Mouse (Mus musculus): ENCODE results near the gene Klhdc8a. TPM values are rescaled to one million over a fixed set of nuclear protein-coding genes. Genes with fewer than 3 reads are reported as not detected.

Gene Klhdc8a
- total RNA-seq, 4 experiments from 2014 or later, result 161 to 353 (median 258) TPM

DNA sequence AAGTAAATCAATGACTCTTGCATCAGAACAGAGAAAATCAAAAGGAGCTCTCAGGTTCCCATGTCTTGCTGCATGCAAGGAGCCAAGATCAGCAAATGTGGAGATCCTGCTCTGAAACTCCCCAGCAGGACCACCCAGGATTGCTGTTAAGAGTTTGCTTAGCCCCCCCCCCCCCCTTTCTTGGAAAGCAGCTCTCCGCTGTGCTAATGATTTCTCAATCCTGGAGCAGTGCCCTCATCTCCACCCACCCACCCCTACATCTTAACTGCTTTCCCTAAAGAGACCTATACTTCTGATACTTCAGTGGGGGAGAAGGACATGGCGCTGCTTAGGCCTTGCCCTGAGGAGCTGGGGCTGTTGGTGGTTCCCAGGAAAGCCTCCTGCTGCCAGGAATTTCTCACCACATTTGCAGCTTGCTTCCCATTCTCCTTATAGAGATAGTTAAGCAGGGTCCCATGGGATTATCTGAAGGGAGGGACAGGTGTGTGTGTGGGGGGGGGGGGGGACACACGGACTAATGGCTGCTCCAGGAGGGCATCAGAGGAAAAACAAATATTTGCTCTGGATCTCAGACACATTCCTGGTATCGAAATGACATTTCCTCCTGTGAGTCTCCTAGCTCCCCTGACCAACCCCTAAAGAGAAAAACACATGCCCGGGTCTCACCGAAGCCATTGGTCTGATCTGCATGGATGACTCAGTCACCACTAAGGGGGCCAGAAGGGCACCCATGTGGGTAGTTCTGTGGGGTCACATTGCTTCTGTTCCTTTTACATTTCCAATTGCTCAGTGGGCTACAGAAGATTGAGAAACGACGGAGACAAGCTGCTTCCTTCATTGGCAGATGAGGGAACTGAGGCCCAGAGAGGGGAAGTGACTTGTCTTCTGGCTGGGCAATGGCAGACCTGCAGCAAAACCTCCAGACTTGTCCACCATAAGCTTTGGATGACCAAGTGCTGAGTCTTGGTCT, 19.8 kb downstream of the Klhdc8a start:
- no peak for DNase-seq

DNA sequence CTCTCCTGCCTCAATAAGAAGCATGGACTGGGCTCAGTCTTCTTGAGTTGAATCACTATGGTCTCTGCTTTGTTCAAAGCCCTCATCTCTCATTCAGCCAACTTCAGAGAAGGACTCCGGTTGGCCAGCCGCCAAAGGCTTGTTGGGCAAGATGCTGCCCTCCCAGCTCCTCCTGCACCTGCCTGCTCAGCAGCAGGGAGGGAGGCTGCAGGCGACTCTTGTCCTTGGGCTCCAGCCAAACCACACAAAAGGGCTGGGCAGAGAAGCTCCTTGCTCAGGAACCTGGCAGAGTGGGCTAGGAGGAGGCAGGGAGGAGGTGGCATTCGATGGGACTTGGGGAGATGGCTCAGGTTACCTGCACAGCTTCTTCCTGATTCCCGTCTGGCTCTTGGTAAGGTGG, 20.8 kb downstream of the Klhdc8a start:
- DNase-seq, result no peak

- no peak for DNase-seq
Measured at GRCm38 (mm10) chr1:132321821-132322580, 23.6 kb downstream of the Klhdc8a start.

DNA sequence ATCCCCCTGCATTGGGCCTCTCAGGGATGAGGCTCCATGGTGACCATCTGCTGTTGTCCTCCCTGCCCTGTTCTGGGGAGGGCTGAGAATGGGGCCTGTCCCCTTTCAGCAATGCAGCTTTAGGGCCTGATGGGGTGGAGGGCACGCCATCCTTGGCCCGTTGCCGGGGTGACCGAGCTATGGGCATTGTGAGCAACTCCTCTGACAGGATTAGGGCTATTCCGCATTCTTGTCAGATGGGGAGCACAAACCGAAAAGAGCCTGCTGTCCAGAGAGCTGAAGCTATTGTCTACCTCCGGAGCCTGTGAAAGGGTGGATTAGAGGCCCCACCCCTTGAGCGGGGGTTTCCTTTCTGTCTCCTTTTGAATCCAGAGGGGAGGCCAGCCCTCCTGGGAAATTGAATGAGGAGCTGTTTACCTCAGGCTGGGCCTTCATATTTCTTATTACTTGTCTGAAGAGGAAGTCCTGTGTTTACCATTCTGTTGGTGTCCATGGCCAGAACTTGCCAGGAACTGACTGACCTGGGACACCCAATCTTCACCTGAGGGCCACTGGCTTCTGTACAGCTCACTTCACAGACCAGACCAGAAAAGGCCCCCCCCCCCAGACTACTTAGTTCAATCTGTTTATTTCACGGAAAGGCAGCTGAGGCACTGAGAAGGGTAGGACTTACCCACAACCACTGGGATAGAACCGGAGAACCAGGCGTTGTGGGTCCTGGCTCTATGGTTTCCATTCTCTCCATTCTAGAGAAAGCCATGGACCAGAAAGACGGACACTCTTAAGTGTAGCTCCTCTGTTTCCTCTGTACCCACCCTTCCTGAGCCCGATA, 24.5 kb downstream of the Klhdc8a start:
- DNase-seq, result no peak

DNA sequence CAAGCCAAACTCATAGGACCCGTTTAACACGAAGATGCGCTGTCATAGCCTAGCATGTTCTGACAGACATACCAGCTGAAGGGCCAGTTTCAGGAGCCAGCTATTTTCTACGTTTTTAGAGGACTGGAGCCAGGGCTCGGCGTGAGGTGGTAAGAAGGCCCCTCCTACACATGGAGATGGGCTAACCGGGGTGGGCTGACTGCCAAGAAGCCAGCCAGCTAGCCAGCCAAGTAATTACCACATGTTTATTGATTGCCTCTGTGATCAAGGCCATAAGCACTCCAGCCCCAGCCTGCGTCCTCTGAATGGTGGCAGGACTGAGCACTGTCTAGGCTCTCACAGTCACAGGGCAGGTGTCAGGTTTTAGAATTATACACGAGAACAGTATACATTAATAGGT, 28.4 kb downstream of the Klhdc8a start:
- no peak for DNase-seq

GRCm38 (mm10) chr1:132327477-132327876, 29.1 kb downstream of the Klhdc8a start:
- DNase-seq, result no peak

DNA sequence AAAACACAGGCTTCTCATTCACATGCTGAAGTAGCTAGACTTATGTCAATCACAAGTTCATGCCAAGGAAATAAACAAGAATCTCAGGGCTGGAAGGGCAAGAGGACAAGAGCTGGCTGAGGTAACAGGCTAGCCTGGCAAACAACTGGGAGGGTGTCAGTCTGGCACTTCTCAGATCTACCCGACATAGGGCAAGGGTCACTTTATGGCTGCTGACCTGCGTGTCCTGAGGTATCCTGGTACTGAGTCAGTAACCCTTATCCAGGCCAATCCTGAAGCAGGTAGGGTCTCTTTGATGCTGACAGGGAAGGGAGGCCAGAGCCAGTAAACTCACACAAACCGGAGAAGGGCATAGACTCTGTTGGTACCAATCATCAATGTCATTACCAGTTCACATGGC, 30.1 kb downstream of the Klhdc8a start:
- DNase-seq, result no peak

DNA sequence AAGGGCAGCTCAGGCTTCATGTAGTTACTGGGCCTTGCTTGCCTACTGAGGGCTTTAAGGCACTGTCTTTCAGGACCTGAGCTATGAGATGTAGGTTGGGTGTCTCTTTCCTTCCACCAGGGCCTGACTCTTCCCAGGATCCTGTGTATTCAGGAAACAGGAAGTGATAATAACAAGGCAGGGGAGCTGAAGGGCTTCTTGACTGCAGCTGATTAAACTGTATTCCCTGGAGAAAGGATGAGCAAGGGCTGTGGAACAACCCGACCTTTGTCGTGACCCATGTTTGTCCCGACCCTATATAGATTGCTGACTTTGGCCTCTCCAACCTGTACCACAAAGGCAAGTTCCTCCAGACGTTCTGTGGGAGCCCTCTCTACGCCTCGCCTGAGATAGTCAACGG, 31.2 kb downstream of the Klhdc8a start:
- DNase-seq, result no peak

- DNase-seq, result no peak
Measured at GRCm38 (mm10) chr1:132330397-132330796, 32.0 kb downstream of the Klhdc8a start.

DNA sequence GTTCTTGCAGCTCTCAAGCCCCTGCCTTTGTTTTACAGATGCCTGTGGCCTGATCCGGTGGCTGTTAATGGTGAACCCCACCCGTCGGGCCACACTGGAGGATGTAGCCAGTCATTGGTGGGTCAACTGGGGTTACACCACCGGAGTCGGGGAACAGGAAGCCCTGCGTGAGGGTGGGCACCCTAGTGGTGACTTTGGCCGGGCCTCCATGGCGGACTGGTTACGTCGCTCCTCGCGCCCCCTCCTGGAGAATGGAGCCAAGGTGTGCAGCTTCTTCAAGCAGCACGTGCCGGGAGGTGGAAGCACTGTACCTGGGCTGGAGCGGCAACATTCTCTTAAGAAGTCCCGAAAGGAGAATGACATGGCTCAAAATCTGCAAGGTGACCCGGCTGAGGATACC, 32.9 kb downstream of the Klhdc8a start:
- DNase-seq, result no peak

- DNase-seq, result no peak
Measured at GRCm38 (mm10) chr1:132333201-132333600, 34.8 kb downstream of the Klhdc8a start.

DNA sequence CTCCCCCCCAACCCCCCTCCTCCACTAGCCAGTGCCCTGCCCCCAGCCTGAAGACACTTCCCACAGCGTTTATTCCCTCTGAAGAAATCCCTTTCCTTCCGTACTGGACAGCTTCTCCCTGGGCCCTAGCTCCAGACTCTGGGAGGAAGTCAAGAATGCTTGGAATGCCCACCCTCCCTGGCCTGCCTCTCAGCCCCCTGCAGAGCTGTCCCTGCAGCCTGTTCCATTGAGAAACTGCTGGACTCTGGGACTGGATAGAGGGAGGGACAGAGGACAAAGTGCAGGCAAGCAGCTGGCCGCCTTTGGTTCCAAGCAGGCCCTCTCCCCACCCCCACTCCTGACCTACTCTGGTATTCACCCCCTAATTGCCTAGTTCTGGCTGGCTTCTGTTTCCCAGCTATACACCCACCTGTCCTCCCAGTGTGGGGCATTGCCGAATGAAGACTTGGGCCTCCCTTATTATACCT, 35.3 kb downstream of the Klhdc8a start:
- no peak for DNase-seq

DNA sequence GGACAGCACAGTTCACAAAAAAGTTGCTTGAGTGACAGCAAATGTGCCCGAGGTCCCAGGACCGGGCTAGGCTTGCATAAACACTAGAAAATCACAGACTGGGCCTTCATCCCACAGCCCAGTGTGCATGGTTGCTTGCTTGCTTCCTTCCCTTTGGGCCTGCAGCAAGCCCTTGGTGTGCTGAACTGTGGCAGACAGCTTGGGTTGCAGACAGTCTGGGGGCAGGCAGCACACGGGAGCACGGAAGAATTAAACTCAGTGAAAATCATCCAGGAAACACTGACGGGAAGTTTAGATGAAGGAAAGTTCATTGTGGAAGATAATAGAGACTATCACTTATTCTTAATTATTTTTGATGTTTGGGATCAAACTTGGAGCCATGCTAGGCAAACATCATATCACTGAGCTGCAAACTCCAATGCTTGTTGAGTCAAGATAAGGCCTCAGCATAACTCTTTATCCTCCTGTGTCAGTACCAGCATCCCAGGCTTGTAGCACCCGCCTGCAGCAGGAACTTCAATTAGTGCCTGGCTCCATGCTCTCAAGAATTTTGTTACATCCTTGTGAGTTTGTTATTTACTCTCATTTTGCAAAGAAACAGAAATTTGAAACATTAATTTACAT, 35.9 kb downstream of the Klhdc8a start:
- DNase-seq, result no peak

DNA sequence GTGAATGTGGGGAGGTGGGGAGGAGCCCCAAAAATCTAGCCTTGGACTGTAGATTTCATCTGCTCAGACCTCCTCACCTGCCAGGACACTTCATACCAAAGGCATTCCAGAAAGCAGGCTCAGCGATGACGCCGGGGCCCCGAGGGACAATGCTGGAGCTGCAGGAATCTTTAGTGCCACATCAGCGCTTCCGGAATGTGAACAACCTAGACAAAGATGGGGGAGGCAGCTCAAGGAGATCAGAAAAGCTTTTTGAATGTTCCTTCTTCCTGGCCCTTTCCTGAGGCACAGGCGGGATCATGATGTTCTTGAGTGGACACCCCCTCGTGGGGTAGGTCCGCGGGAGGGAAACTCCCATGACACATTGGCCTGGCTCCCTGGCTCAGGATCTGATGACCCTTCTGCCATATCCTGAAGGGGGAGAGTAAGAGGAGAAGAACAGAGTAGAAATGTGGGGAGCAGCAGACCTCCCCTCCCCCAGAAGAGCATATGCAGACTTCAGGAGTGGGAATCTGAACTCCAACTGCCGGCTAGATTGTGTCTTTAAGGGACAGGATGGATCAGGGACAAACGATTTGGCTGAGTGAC, 37.0 kb downstream of the Klhdc8a start:
- no peak for DNase-seq

DNA sequence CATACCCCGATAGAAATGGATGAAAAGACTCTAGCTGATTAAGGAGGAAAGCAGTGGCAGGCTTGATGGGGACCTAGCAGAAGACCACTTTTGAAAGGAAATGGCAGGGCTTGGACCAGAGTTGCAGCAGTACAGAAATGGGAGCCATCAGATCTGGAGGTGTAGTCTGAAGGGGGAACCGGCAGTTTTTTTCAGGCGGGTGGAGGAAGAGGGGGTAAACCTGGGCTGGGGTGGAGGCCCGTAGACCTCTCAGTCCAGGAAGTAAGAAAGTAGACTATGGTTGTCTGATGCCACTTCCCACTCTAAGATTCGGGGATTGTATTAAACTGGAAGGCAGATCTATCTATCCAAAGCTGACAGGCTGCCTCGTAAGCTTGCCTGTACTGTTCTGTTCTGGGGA, 38.5 kb downstream of the Klhdc8a start:
- no peak for DNase-seq

DNA sequence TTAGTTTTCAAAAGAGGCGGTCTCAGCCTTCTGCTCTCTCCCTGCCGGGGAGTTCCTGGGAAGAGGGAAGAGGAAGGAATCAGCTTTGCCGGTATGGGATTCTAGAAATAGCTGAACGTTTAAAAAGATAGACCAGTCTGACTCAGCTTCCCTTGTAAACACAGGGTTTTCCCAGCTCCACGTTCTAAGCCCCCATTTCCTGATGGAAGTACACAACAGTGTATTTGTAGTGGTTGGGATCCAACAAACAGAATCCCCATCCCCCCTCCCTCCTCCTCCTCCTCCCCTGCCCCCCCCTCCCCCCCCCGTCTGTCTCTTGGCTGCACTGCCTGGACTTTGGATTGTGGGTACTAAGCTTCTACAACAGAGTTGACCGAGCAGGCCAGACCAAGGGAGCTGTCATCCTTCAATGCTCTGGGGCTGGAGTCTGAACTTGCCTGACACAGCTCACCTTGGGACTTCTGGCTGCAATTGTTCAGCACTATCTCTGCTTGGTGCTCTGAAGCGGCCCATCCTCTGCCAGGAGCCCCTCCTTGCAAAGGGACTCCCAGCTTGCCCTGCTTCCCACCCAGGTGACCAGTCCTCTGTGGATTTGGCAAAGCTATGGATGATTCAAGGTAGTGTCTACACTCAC, 39.7 kb downstream of the Klhdc8a start:
- no peak for DNase-seq

DNA sequence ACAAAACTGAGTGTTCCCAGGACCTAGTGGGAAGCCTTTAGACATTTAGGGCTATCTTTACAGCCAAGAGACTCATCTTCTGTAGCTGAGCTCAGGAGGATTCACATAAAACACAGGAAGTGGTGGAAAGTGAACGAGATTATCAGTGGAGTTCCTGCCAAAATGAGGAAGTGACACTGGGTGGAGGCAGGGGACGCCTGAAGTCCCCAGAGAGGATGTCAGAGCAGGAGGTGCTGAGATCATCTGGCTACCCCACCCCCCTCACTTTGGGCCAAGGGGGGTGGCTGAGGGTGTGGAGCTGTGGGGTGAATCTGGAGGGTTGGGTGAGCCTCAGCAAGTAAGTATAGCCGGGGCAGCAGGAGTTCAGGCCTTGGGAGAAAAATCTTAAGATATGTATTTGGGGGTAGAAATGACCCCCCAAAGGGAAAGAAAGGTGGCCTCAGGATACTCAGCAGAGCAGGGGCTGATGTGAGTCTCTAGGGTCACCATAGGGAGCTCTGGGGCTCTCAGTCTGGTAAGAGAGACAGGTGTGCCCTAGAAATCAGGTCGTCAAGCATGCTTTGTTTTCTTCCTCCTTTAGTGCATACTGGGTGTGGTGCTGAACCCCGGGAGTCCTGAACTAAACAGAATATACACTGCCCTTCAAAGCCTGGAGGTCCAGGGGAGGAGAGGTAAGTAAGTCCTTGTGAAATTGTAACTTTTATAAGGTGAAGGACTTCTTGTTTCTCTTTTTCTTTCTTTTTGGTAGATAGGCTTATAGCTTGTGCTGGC, 43.5 kb downstream of the Klhdc8a start:
- DNase-seq, result peak; percentile 66

GRCm38 (mm10) chr1:132342518-132342917, 44.1 kb downstream of the Klhdc8a start:
- DNase-seq, result no peak

DNA sequence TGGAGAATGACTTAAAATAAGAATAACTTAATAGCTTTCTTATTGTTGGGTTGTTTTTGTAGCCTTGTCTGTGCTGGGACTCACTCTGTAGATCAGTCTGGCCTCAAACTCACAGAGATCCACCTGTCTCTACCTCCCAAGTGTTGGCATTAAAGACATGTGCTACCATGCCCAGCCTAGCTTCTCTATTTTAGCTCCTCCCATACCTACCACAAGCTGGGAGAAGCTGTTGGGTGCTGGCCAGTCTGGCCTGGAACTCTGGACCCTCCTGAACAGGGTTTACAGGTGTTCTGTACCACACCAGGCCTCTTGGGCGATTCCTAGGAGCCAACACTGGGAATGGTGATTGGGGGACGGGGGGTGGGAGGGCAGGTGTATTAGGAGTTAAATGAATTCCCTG, 44.8 kb downstream of the Klhdc8a start:
- DNase-seq, result no peak

GRCm38 (mm10) chr1:132343656-132344055, 45.2 kb downstream of the Klhdc8a start:
- DNase-seq, result no peak

Data from adrenal gland, adult 8-10 months (tissue).